Mouse (Mus musculus) brown adipose tissue, adult 24 weeks (tissue): ENCODE measurements around the gene Otogl. TPM values are rescaled to one million over a fixed set of nuclear protein-coding genes. Genes with fewer than 3 reads are reported as not detected.

Source experiments
- H3K27ac ChIP-seq: fragments of 200-500 bp; replicated peaks from 2 replicates; pipeline ENCODE4 v1.5.1; 2012; ENCODE audit warnings: low read depth, mild to moderate bottlenecking, low read length
- H3K4me1 ChIP-seq: fragments of 200-500 bp; 2 replicates; pipeline ENCODE4 v1.6.1; 2012; ENCODE audit warnings: low read length, mixed read lengths; ENCODE audit not compliant: control insufficient read depth, insufficient read depth, insufficient read length
- H3K4me3 ChIP-seq: fragments of 200-500 bp; 2 replicates; pipeline ENCODE4 v1.5.1; 2012; ENCODE audit warnings: low read depth, mild to moderate bottlenecking, low read length, moderate library complexity; ENCODE audit not compliant: insufficient read depth
- polyA plus RNA-seq: library from polyadenylated mRNA; stranded (reverse); fragments of >200 nt; gene quantifications from 2 replicates; pipeline ENCODE4 v1.2.4, GENCODE M21; 2012; ENCODE audit not compliant: missing spikeins, insufficient read depth, insufficient read length

Gene Otogl
- polyA plus RNA-seq, 1 experiment = not detected

GRCm38 (mm10) chr10:107890400-107890799 is 21.5 kb downstream of the Otogl start:
- no peaks in the 10 kb centered on the region for H3K4me1 ChIP-seq
- H3K27ac ChIP-seq = no peak overlapping the region
- no peak overlapping the region for H3K4me3 ChIP-seq

- Histone ChIP-seq H3K27ac (no peak overlapping the region), H3K4me3 (no peak overlapping the region), H3K4me1 (no peaks in the 10 kb centered on the region)
Observed at GRCm38 (mm10) chr10:107872542-107872941, 39.4 kb downstream of the Otogl start.

GRCm38 (mm10) chr10:107872109-107872508 is 39.8 kb downstream of the Otogl start:
- no peak overlapping the region for H3K27ac ChIP-seq
- H3K4me3 ChIP-seq = no peak overlapping the region
- H3K4me1 ChIP-seq = no peaks in the 10 kb centered on the region

- no peak overlapping the region for H3K27ac ChIP-seq
- no peak overlapping the region for H3K4me3 ChIP-seq
- H3K4me1 ChIP-seq = no peaks in the 10 kb centered on the region
Observed at GRCm38 (mm10) chr10:107870540-107870939, 41.4 kb downstream of the Otogl start.

- H3K4me3 ChIP-seq = no peak overlapping the region
- no peak overlapping the region for H3K27ac ChIP-seq
- H3K4me1 ChIP-seq = no peaks in the 10 kb centered on the region
Observed at GRCm38 (mm10) chr10:107868904-107869303, 43.0 kb downstream of the Otogl start.

GRCm38 (mm10) chr10:107867414-107867813 is 44.5 kb downstream of the Otogl start:
- H3K4me1 ChIP-seq = no peaks in the 10 kb centered on the region
- no peak overlapping the region for H3K27ac ChIP-seq
- no peak overlapping the region for H3K4me3 ChIP-seq

GRCm38 (mm10) chr10:107860235-107860917 is 51.6 kb downstream of the Otogl start:
- Histone ChIP-seq H3K4me1 (no peaks in the 10 kb centered on the region), H3K4me3 (no peak overlapping the region), H3K27ac (no peak overlapping the region)

- no peak overlapping the region for H3K4me3 ChIP-seq
- no peak overlapping the region for H3K27ac ChIP-seq
- no peaks in the 10 kb centered on the region for H3K4me1 ChIP-seq
Observed at GRCm38 (mm10) chr10:107859220-107859619, 52.7 kb downstream of the Otogl start.

- Histone ChIP-seq H3K4me1 (no peaks in the 10 kb centered on the region), H3K4me3 (no peak overlapping the region), H3K27ac (no peak overlapping the region)
Observed at GRCm38 (mm10) chr10:107858684-107859083, 53.2 kb downstream of the Otogl start.

GRCm38 (mm10) chr10:107844906-107845305 is 67.0 kb downstream of the Otogl start:
- Histone ChIP-seq H3K4me1 (no peaks in the 10 kb centered on the region), H3K4me3 (no peak overlapping the region)

GRCm38 (mm10) chr10:107834452-107835239 is 77.3 kb downstream of the Otogl start:
- no peak overlapping the region for H3K4me3 ChIP-seq
- no peak overlapping the region for H3K27ac ChIP-seq
- no peaks in the 10 kb centered on the region for H3K4me1 ChIP-seq

More at GRCm38 (mm10) chr10:107844906-107845305, 67.0 kb downstream of the Otogl start:
- no peak overlapping the region for H3K27ac ChIP-seq

- H3K27ac ChIP-seq = no peak overlapping the region
- H3K4me1 ChIP-seq = no peaks in the 10 kb centered on the region
- no peak overlapping the region for H3K4me3 ChIP-seq
Observed at GRCm38 (mm10) chr10:107829151-107829550, 82.8 kb downstream of the Otogl start.

GRCm38 (mm10) chr10:107813814-107814483 is 98.0 kb downstream of the Otogl start:
- Histone ChIP-seq H3K4me3 (no peak overlapping the region), H3K4me1 (no peaks in the 10 kb centered on the region), H3K27ac (no peak overlapping the region)

GRCm38 (mm10) chr10:107810649-107811398 is 101.1 kb downstream of the Otogl start:
- Histone ChIP-seq H3K27ac (no peak overlapping the region), H3K4me1 (no peaks in the 10 kb centered on the region), H3K4me3 (no peak overlapping the region)

GRCm38 (mm10) chr10:107805203-107805602 is 106.7 kb downstream of the Otogl start:
- Histone ChIP-seq H3K4me1 (no peaks in the 10 kb centered on the region), H3K4me3 (no peak overlapping the region), H3K27ac (no peak overlapping the region)
